Comparison of ENCODE assay signal across 8 mouse cellular contexts in the genomic region with DNA sequence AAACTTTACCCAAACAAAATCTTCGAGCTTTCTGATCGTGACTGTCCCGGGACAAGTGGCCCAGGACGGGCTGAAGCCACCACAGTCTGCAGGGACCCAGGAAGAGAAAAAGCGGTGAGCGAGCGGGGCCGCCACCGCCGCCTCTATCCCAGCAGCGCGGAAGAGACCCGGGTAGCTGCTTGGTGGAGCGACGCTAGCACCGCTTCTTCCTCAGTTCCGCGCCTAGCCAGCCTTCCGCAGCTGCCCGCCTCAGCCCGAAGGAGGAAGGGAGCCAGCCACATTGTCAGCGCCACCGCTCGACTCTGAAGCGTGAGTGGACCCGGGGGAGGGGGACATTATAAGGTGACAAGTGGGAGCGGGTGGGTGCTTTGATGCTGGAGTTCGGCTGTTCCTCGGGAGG. TPM values are rescaled to one million over a fixed set of nuclear protein-coding genes. Genes with fewer than 3 reads are reported as not detected.
DNase-seq lines count a peak whose midpoint lies in the region; ATAC-seq lines count a peak whose summit lies in the region.

No protein-coding gene starts in this region.

- H3K36me3 ChIP-seq in limb, embryonic 15.5 days = no peaks in the 10 kb centered on the region
- no peaks in the 10 kb centered on the region for H3K36me3 ChIP-seq in midbrain, embryonic 15.5 days (replicated peaks)

- no peaks in the 10 kb centered on the region for H3K27me3 ChIP-seq in limb, embryonic 15.5 days
- no peaks in the 10 kb centered on the region for H3K27me3 ChIP-seq in midbrain, embryonic 15.5 days (replicated peaks)

- no peaks in the 10 kb centered on the region for H3K9me3 ChIP-seq in limb, embryonic 15.5 days
- H3K9me3 ChIP-seq in midbrain, embryonic 15.5 days = no peaks in the 10 kb centered on the region

- no peak; the same call in 1 of the 2 replicates for ATAC-seq in limb, embryonic 15.5 days (ENCODE audit: insufficient number of reproducible peaks, low FRiP score, low TSS enrichment, low read depth)
- no peak; the same call in 1 of the 2 replicates for ATAC-seq in midbrain, embryonic 15.5 days (replicated peaks)

- peaks cover 21% of the 10 kb centered on the region for H3K4me1 ChIP-seq in limb, embryonic 15.5 days
- H3K4me1 ChIP-seq in midbrain, embryonic 15.5 days = peaks cover 32% of the 10 kb centered on the region

- H3K4me3 ChIP-seq in limb, embryonic 15.5 days = peak overlapping the region; percentile 76
- peak overlapping the region; percentile 67 for H3K4me3 ChIP-seq in midbrain, embryonic 15.5 days

- H3K9ac ChIP-seq in limb, embryonic 15.5 days = peak overlapping the region; percentile 90
- H3K9ac ChIP-seq in midbrain, embryonic 15.5 days = peak overlapping the region; percentile 82

- peak overlapping the region; percentile 97; the same call in 1 of the 2 replicates for H3K27ac ChIP-seq in limb, embryonic 15.5 days
- H3K27ac ChIP-seq in midbrain, embryonic 15.5 days = peak overlapping the region; percentile 95

- WGBS in limb, embryonic 15.5 days = 0% methylated on average over 28 of the region's 29 CpGs
- WGBS in midbrain, embryonic 15.5 days = under 1% methylated on average over 29 of the region's 29 CpGs

- DNase-seq in left cerebral cortex, adult 18-20 months (ENCODE audit: low spot score in 2 of 2) = peak; percentile 36 to 39
- no peak for DNase-seq in left cerebral cortex, adult 11 months (ENCODE audit: low spot score)
- DNase-seq in embryo, embryonic 9.5 days (ENCODE audit: extremely low spot score) = peak; percentile 35
- DNase-seq in heart, adult 11 months = peak; percentile 92
- DNase-seq in kidney, adult 11 months = peak; percentile 9
- DNase-seq in spleen, postnatal 36 days (ENCODE audit: low spot score in 2 of 2) = peak; percentile 66 to 67

- peak overlapping the region; percentile 97 for H3K4me2 ChIP-seq in limb, embryonic 15.5 days
- peak overlapping the region; percentile 97 for H3K4me2 ChIP-seq in midbrain, embryonic 15.5 days

RNA-seq across cellular contexts. Expression of a gene that starts 0.4 kb away (rescaled TPM):
- total RNA-seq in left cerebral cortex, adult 18-20 months (2021) = 100 to 1,000 TPM; 224 to 233 TPM
- 11.4 and 13.6 TPM in 2 replicates for polyA plus RNA-seq in limb, embryonic 15.5 days (2015; fragmentation: Nextera tagmentation; extraction: Ambion mirVana)
- 26.2 and 28.1 TPM in 2 replicates for polyA plus RNA-seq in midbrain, embryonic 15.5 days (2015; fragmentation: Nextera tagmentation; extraction: Ambion mirVana)
